Mouse (Mus musculus) limb, embryonic 11.5 days (tissue): ENCODE measurements around the gene Scn5a. TPM values are rescaled to one million over a fixed set of nuclear protein-coding genes. Genes with fewer than 3 reads are reported as not detected.

Experiments
- ATAC-seq: fragments of 200-750 bp; cut with Nextera tagmentation; 2 replicates; pipeline ENCODE4 v1.8.0; 2017; ENCODE audit warnings: low read depth; ENCODE audit not compliant: insufficient number of reproducible peaks, low FRiP score, low TSS enrichment
- DNase-seq: peaks from one replicate; pipeline ENCODE4 v3.0.0-alpha.2; 2015; ENCODE audit warnings: low spot score
- H3K27ac ChIP-seq: fragments of 300-500 bp; sonication (generic); replicated peaks from 2 replicates; pipeline ENCODE4 v1.5.1; 2014; ENCODE audit warnings: low read depth, mild to moderate bottlenecking, low read length
- H3K27me3 ChIP-seq: fragments of 300-500 bp; sonication (generic); 2 replicates; pipeline ENCODE4 v1.6.1; 2014; ENCODE audit warnings: mild to moderate bottlenecking, low read length, mixed read lengths; ENCODE audit not compliant: control insufficient read depth, insufficient read depth
- H3K36me3 ChIP-seq: fragments of 300-500 bp; sonication (generic); 2 replicates; pipeline ENCODE4 v1.6.1; 2014; ENCODE audit warnings: mild to moderate bottlenecking, low read length, moderate library complexity, mixed read lengths; ENCODE audit not compliant: control insufficient read depth, insufficient read depth
- H3K4me1 ChIP-seq: fragments of 300-500 bp; sonication (generic); 2 replicates; pipeline ENCODE4 v1.6.1; 2014; ENCODE audit warnings: low read length, mixed read lengths; ENCODE audit not compliant: control insufficient read depth, insufficient read depth
- H3K4me2 ChIP-seq: fragments of 300-500 bp; sonication (generic); 2 replicates; pipeline ENCODE4 v1.6.1; 2014; ENCODE audit warnings: low read depth, mild to moderate bottlenecking, moderate library complexity; ENCODE audit not compliant: severe bottlenecking
- H3K4me3 ChIP-seq: fragments of 300-500 bp; sonication (generic); 2 replicates; pipeline ENCODE4 v1.5.1; 2014; ENCODE audit warnings: low read depth, low read length
- H3K9ac ChIP-seq: fragments of 300-500 bp; sonication (generic); 2 replicates; pipeline ENCODE4 v1.6.1; 2014; ENCODE audit warnings: mild to moderate bottlenecking, low read length
- H3K9me3 ChIP-seq: fragments of 300-500 bp; sonication (generic); 2 replicates; pipeline ENCODE4 v1.6.1; 2016; ENCODE audit warnings: low read length; ENCODE audit not compliant: control insufficient read depth
- WGBS: fragments of 180-500 bp; shearing (Covaris S2); extraction: QIAGEN DNeasy Blood & Tissue Kit; methylation state at CpG from one replicate; pipeline ENCODE4 v1.1.7; 2014; 5-methylcytosine and 5-hydroxymethylcytosine counted together
- polyA plus RNA-seq: library from polyadenylated mRNA; unstranded; fragments of >200 nt; fragmentation: Nextera tagmentation; extraction: Ambion mirVana; gene quantifications from 2 replicates; pipeline ENCODE4 v1.2.1, GENCODE M21; 2014

Scn5a gene
- polyA plus RNA-seq, 1 experiment from 2014 or later, result 0.04 TPM

DNA sequence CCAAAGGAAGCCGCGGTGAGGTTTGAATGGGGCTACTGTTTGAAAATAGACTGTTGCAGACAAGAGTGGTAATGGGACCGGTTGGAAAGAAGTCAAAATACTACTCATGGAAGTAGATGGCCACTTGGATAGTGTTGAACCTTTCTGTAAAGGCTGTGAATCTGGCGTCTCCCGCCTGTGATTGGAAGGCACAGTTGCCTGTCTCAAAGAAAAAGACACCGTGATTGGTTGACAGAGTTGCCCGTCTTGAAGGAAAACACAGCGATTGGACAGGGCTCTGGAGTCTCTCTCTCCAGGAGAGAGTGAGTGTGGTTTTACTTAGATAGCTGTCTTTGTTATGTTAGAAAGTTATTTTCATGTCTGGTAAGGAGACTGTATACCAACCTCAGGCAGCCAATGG, 18.5 kb upstream of the Scn5a start:
- 71% methylated on average over 8 of the region's 8 CpGs for WGBS
- DNase-seq, result no peak
- Histone ChIP-seq H3K36me3 (no peaks in the 10 kb centered on the region), H3K9me3 (peaks cover 2% of the 10 kb centered on the region; the same call in 1 of the 2 replicates), H3K27ac (no peak overlapping the region), H3K4me3 (no peak overlapping the region), H3K4me1 (no peaks in the 10 kb centered on the region), H3K27me3 (no peaks in the 10 kb centered on the region), H3K4me2 (no peak overlapping the region), H3K9ac (no peak overlapping the region)
- no peak for ATAC-seq

- no peak overlapping the region for H3K9ac ChIP-seq
- no peaks in the 10 kb centered on the region for H3K36me3 ChIP-seq
- no peak for ATAC-seq
- WGBS, result 91% methylated on average over 8 of the region's 8 CpGs
- no peak for DNase-seq
- H3K4me1 ChIP-seq, result no peaks in the 10 kb centered on the region
- H3K27ac ChIP-seq, result no peak overlapping the region
- H3K4me3 ChIP-seq, result no peak overlapping the region
- no peak overlapping the region for H3K4me2 ChIP-seq
- H3K27me3 ChIP-seq, result no peaks in the 10 kb centered on the region
- H3K9me3 ChIP-seq, result no peaks in the 10 kb centered on the region
These were observed 10.8 kb upstream of the Scn5a start for GRCm38 (mm10) chr9:119589592-119589991.

- ATAC-seq, result no peak; the same call in 1 of the 2 replicates
- H3K27me3 ChIP-seq, result no peaks in the 10 kb centered on the region
- H3K4me1 ChIP-seq, result no peaks in the 10 kb centered on the region
- no peak overlapping the region for H3K4me3 ChIP-seq
- H3K4me2 ChIP-seq, result no peak overlapping the region
- H3K9me3 ChIP-seq, result no peaks in the 10 kb centered on the region
- H3K27ac ChIP-seq, result no peak overlapping the region
- H3K36me3 ChIP-seq, result no peaks in the 10 kb centered on the region
- H3K9ac ChIP-seq, result no peak overlapping the region
- 33% methylated on average over 26 of the region's 26 CpGs for WGBS
- no peak for DNase-seq
These were observed 10.1 kb upstream of the Scn5a start for GRCm38 (mm10) chr9:119588763-119589449.

DNA sequence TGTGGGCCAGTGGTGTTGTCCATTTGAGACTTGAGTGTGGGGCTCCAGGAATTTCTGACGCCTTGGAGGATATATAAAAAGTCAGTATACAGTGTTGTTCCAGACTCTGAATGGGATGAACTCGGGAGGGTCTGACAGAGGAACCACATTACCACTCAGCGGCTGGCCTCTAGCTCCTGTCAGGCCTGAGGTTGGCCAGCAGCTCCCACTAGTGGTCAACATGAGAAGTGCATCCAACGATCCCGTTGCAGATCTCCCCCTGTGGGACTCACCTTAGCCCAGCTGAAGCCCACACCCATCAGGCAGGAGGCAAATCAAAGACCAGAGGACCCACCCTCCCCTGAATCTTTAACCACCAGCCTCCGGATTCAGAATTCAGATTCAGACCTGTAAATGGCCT, 1.9 kb upstream of the Scn5a start:
- Histone ChIP-seq H3K9me3 (no peaks in the 10 kb centered on the region), H3K4me2 (no peak overlapping the region), H3K36me3 (no peaks in the 10 kb centered on the region), H3K4me3 (no peak overlapping the region), H3K9ac (no peak overlapping the region), H3K4me1 (peaks cover 9% of the 10 kb centered on the region), H3K27ac (no peak overlapping the region), H3K27me3 (peaks cover 48% of the 10 kb centered on the region)
- under 1% methylated on average over 6 of the region's 6 CpGs for WGBS
- peak; percentile 89 for DNase-seq
- no peak for ATAC-seq

DNA sequence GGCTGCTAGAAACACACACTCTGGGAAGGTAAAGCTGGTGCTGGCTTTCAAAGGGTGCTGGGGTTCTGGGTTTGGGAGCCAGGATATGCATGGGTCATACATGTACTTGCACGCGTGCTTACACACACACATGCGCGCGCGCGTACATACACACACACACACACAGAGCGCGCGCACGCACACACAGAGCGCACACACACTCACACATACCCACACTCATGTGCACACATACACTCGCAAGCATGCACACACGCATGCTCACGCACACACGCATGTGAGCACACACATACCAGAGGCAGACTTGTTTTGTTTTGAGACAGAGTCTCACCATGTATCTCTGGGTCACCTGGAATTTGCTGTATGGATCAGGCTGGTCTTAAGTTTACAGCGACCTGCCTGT, 1.4 kb upstream of the Scn5a start:
- Histone ChIP-seq H3K4me3 (no peak overlapping the region), H3K27ac (no peak overlapping the region), H3K4me1 (peaks cover 9% of the 10 kb centered on the region), H3K36me3 (no peaks in the 10 kb centered on the region), H3K9me3 (no peaks in the 10 kb centered on the region), H3K27me3 (peaks cover 48% of the 10 kb centered on the region), H3K9ac (no peak overlapping the region), H3K4me2 (no peak overlapping the region)
- DNase-seq (no peak), ATAC-seq (no peak)
- WGBS, result 91% methylated on average over 17 of the region's 17 CpGs

DNA sequence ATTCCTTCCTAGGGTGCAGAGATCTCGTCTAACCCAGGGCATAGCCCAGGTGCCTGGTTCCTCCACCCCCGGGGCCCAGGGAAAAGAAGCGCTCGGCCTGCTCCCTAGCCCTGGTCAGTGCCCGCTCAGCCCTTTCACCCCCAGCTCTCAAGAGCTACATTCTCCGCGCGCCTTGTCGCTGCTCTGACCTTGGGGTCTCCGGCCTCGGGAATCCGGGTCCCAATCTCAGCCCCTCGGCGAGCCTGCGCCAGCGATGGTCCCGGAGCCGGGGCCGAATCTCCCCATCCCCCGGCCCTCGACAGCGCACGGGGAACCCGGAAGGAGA, 543 bp downstream of the Scn5a start:
- Histone ChIP-seq H3K9me3 (no peaks in the 10 kb centered on the region), H3K4me2 (peak overlapping the region; percentile 86), H3K4me3 (peak overlapping the region; percentile 40), H3K4me1 (peaks cover 9% of the 10 kb centered on the region), H3K27me3 (peaks cover 61% of the 10 kb centered on the region), H3K9ac (no peak overlapping the region), H3K36me3 (no peaks in the 10 kb centered on the region), H3K27ac (no peak overlapping the region)
- DNase-seq, result no peak
- ATAC-seq, result no peak
- WGBS, result 1% methylated on average over 21 of the region's 24 CpGs

GRCm38 (mm10) chr9:119576977-119577376, 1.8 kb downstream of the Scn5a start:
- no peak overlapping the region for H3K27ac ChIP-seq
- H3K36me3 ChIP-seq, result no peaks in the 10 kb centered on the region
- H3K4me1 ChIP-seq, result peaks cover 9% of the 10 kb centered on the region
- H3K4me2 ChIP-seq, result no peak overlapping the region
- DNase-seq (no peak), ATAC-seq (no peak)
- WGBS, result 74% methylated on average over 2 of the region's 2 CpGs
- H3K9ac ChIP-seq, result no peak overlapping the region
- H3K9me3 ChIP-seq, result no peaks in the 10 kb centered on the region
- peaks cover 72% of the 10 kb centered on the region for H3K27me3 ChIP-seq
- no peak overlapping the region for H3K4me3 ChIP-seq

DNA sequence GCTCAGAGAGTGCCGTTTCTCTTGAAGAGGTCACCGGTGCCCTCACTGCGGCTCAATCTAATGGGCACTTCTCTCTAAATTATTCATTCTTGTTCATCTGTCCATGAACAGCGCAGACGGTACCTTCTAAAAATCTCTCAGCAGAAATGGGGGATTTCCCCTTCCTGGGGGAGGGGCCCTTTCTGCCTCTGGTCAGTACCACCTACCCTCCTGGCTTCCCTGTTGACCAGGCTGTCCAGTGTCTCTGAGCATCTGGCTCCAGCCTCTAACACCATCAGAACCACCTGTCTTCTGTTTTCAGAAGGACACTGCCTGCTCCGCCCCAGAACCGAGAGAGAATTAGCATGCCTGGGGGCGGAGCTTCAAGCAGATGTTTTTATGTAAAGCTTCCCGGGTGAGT, 3.1 kb downstream of the Scn5a start:
- Histone ChIP-seq H3K27ac (no peak overlapping the region), H3K9me3 (no peaks in the 10 kb centered on the region), H3K4me1 (peaks cover 10% of the 10 kb centered on the region), H3K36me3 (no peaks in the 10 kb centered on the region), H3K4me2 (no peak overlapping the region), H3K27me3 (peaks cover 84% of the 10 kb centered on the region), H3K4me3 (no peak overlapping the region), H3K9ac (no peak overlapping the region)
- ATAC-seq, result no peak
- WGBS, result 50% methylated on average over 9 of the region's 9 CpGs
- DNase-seq, result no peak

GRCm38 (mm10) chr9:119574366-119574765, 4.5 kb downstream of the Scn5a start:
- Histone ChIP-seq H3K36me3 (no peaks in the 10 kb centered on the region), H3K4me3 (no peak overlapping the region), H3K9me3 (no peaks in the 10 kb centered on the region), H3K4me1 (peaks cover 12% of the 10 kb centered on the region), H3K9ac (no peak overlapping the region), H3K27ac (no peak overlapping the region), H3K27me3 (peaks cover 80% of the 10 kb centered on the region), H3K4me2 (no peak overlapping the region)
- ATAC-seq, result no peak
- WGBS, result 87% methylated on average over 7 of the region's 7 CpGs
- no peak for DNase-seq
